Mouse (Mus musculus): ENCODE data around the gene Slc22a1. TPM values are rescaled to one million over a fixed set of nuclear protein-coding genes. Genes with fewer than 3 reads are reported as not detected.
A peak's percentile ranks its signal among the peaks of the same experiment; 100 is the strongest.

Gene Slc22a1
- polyA plus RNA-seq, 1 experiment from 2014 or later, result 1.6 TPM

DNA sequence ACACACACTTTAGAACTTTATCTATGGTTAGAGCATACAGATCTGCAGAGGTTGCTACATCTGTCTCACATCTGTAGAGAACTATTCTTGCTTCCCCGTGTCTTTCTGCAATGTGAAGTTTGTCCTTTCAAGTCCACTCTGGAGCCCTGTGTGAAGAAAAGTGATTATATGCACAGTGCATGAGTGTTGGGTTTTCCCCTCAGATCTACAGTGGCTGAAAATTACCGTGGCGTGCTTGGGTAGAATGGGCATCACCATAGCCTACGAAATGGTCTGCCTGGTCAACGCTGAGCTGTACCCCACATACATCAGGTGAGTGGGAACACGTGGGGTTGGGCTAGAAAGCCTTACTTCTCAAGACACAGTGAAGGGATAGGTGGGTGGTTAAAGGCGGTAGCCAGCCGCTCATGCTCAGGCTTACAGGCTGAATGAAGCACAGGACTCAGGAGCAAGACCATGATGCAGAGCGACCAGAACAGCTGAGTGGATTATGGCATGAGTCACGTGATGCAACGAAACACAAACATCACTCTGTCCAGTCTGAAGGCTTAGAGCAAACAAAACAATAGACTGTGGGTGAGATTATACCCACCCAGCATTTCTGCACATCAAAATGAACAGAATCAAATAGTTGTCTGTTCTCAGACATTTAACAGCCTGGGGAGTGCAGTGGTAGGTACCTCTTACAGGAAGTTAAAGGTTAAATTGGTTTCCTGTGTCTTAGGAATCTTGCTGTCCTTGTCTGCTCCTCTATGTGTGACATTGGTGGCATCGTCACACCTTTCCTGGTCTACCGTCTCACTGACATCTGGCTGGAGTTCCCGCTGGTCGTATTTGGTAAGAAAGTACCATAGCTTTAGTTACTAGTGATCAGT, 60.9 kb downstream of the Slc22a1 start:
- Histone ChIP-seq H3K4me1 (ENCODE audit: insufficient read depth, low read depth, low read length) (no peaks in the 10 kb centered on the region), H3K27me3 (replicated peaks; ENCODE audit: insufficient read depth, low read length) (no peaks in the 10 kb centered on the region), H3K9ac (replicated peaks; ENCODE audit: low read depth) (no peak overlapping the region), H3K27ac (ENCODE audit: low read length) (peak overlapping the region; percentile 34; the same call in 1 of the 2 replicates), H3K36me3 (ENCODE audit: insufficient read depth, low read length) (no peaks in the 10 kb centered on the region), H3K9me3 (ENCODE audit: low read length) (no peaks in the 10 kb centered on the region), H3K4me3 (ENCODE audit: low read depth, low read length) (no peak overlapping the region), H3K4me2 (replicated peaks; ENCODE audit: low read depth, low read length) (no peak overlapping the region)
- TF ChIP-seq CTCF (IDR thresholded peaks at IDR 0.05), result no peak
- TF ChIP-seq EP300 (IDR thresholded peaks at IDR 0.05), result no peak
- WGBS, result 79% methylated on average over 15 of the region's 15 CpGs
- ATAC-seq, result no peak
- no peak for DNase-seq (ENCODE audit: low spot score)

DNA sequence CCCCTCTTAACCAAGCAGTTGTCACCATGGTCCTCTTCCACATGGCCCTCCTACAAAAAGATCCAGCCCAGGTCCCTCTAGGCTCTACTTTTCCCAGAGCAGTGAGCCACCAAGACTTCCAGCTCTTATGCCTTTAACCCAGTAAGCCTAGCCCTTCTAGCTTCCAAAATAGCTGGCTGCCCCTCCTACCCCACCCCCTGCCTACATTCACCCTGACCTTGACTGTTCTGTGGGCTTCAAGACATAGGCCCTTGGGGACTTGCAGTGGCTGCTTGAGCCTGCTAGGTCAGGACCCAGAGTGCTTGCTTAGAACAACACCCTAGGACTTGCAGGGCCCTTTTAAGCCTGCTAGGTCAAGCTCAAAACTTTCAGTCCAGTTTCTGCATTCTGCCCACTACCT, 68.4 kb downstream of the Slc22a1 start:
- ATAC-seq (peak; percentile 41), DNase-seq (ENCODE audit: low spot score) (peak; percentile 13)
- no peak overlapping the region for H3K4me2 ChIP-seq (replicated peaks; ENCODE audit: low read depth, low read length)
- no peaks in the 10 kb centered on the region for H3K9me3 ChIP-seq (ENCODE audit: low read length)
- H3K9ac ChIP-seq (replicated peaks; ENCODE audit: low read depth), result no peak overlapping the region
- TF ChIP-seq EP300 (IDR thresholded peaks at IDR 0.05) (no peak), CTCF (IDR thresholded peaks at IDR 0.05) (no peak)
- H3K4me3 ChIP-seq (ENCODE audit: low read depth, low read length), result no peak overlapping the region
- H3K36me3 ChIP-seq (ENCODE audit: insufficient read depth, low read length), result no peaks in the 10 kb centered on the region
- no peaks in the 10 kb centered on the region for H3K27me3 ChIP-seq (replicated peaks; ENCODE audit: insufficient read depth, low read length)
- H3K4me1 ChIP-seq (ENCODE audit: insufficient read depth, low read depth, low read length), result no peaks in the 10 kb centered on the region
- H3K27ac ChIP-seq (ENCODE audit: low read length), result peak overlapping the region; percentile 35; the same call in 1 of the 2 replicates

DNA sequence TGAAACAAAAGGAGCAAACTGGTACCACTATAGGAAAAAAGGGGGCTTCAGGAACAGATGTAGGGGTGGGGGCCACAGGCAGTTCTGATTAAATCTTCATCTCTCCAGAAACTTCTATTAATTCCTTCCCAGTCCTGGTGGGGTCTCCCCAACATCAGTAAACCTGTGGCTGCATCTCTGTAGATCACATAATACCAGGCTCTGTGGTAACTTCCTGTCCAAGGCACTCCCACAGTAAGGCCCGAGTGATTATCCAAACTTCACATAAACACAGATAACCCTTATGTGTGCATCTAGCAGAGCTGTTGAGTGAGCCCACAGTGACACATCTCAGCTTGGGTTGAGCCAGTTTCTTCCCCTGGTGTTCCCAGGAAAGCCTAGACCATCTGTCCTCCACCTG, 69.0 kb downstream of the Slc22a1 start:
- peak overlapping the region; percentile 35; the same call in 1 of the 2 replicates for H3K27ac ChIP-seq (ENCODE audit: low read length)
- H3K4me3 ChIP-seq (ENCODE audit: low read depth, low read length), result no peak overlapping the region
- H3K27me3 ChIP-seq (replicated peaks; ENCODE audit: insufficient read depth, low read length), result no peaks in the 10 kb centered on the region
- peak; percentile 68 for DNase-seq (ENCODE audit: low spot score)
- H3K9ac ChIP-seq (replicated peaks; ENCODE audit: low read depth), result no peak overlapping the region
- H3K9me3 ChIP-seq (ENCODE audit: low read length), result no peaks in the 10 kb centered on the region
- H3K4me2 ChIP-seq (replicated peaks; ENCODE audit: low read depth, low read length), result no peak overlapping the region
- WGBS, result 11% methylated on average over 1 of the region's 1 CpGs
- H3K36me3 ChIP-seq (ENCODE audit: insufficient read depth, low read length), result no peaks in the 10 kb centered on the region
- H3K4me1 ChIP-seq (ENCODE audit: insufficient read depth, low read depth, low read length), result no peaks in the 10 kb centered on the region
- peak; percentile 50 for TF ChIP-seq CTCF (IDR thresholded peaks at IDR 0.05)
- TF ChIP-seq EP300 (IDR thresholded peaks at IDR 0.05), result no peak
- ATAC-seq, result peak; percentile 83

Other genes with a start within 250 kb of the Slc22a1 start
- 1.7 and 1.9 TPM in 2 replicates for gene Slc22a3, start 168.1 kb downstream of the Slc22a1 start, polyA plus RNA-seq (2015; fragmentation: Nextera tagmentation; extraction: Ambion mirVana)
- 0.10 TPM in 1 of 2 replicates, not detected in the other for gene Slc22a2, start 91.7 kb downstream of the Slc22a1 start, polyA plus RNA-seq (2015; fragmentation: Nextera tagmentation; extraction: Ambion mirVana)
- 26.7 and 27.9 TPM in 2 replicates for gene Igf2r, start 93.8 kb upstream of the Slc22a1 start, polyA plus RNA-seq (2015; fragmentation: Nextera tagmentation; extraction: Ambion mirVana)
- gene Mas1, start 192.3 kb upstream of the Slc22a1 start, polyA plus RNA-seq (2015; fragmentation: Nextera tagmentation; extraction: Ambion mirVana), result 0.14 and 0.54 TPM in 2 replicates
- not detected in 2 replicates for gene Mrgprh, start 200.2 kb upstream of the Slc22a1 start, polyA plus RNA-seq (2015; fragmentation: Nextera tagmentation; extraction: Ambion mirVana)
- 0.51 and 0.75 TPM in 2 replicates for gene Pnldc1, start 234.4 kb upstream of the Slc22a1 start, polyA plus RNA-seq (2015; fragmentation: Nextera tagmentation; extraction: Ambion mirVana)
- gene Tcp1, start 239.9 kb upstream of the Slc22a1 start, polyA plus RNA-seq (2015; fragmentation: Nextera tagmentation; extraction: Ambion mirVana), result 155 and 174 TPM in 2 replicates
- 70.2 and 72.9 TPM in 2 replicates for gene Mrpl18, start 240.5 kb upstream of the Slc22a1 start, polyA plus RNA-seq (2015; fragmentation: Nextera tagmentation; extraction: Ambion mirVana)